ENCODE assay signal across 8 mouse cellular contexts in genomic region chr12:107027842-107028549, GRCm38 (mm10).
DNase-seq lines count a peak whose midpoint lies in the region; ATAC-seq and TF ChIP-seq lines count a peak whose summit lies in the region.

No protein-coding gene starts in this region.

- H3K4me2 ChIP-seq in limb, embryonic 13.5 days (replicated peaks) = peak overlapping the region; percentile 56
- H3K4me2 ChIP-seq in stomach, postnatal 0 days (replicated peaks; ENCODE audit: low read depth) = no peak overlapping the region

- no peak for ATAC-seq in limb, embryonic 13.5 days (ENCODE audit: low FRiP score, low read depth)
- no peak for ATAC-seq in stomach, postnatal 0 days (ENCODE audit: low FRiP score, low TSS enrichment)

- H3K4me3 ChIP-seq in cerebellum, adult 2 months (replicated peaks; ENCODE audit: insufficient read depth, low read depth, low read length) = no peak overlapping the region
- H3K4me3 ChIP-seq in layer of hippocampus, adult 2 months = peak overlapping the region; percentile 24; the same call in 1 of the 2 replicates
- peak overlapping the region; percentile 14; the same call in 1 of the 2 replicates for H3K4me3 ChIP-seq in limb, embryonic 13.5 days
- no peak overlapping the region for H3K4me3 ChIP-seq in stomach, postnatal 0 days (ENCODE audit: low read depth, low read length)

- no peak overlapping the region for H3K27ac ChIP-seq in cerebellum, adult 2 months (ENCODE audit: insufficient read depth, low read length)
- no peak overlapping the region for H3K27ac ChIP-seq in layer of hippocampus, adult 2 months
- H3K27ac ChIP-seq in limb, embryonic 13.5 days = no peak overlapping the region
- no peak overlapping the region for H3K27ac ChIP-seq in stomach, postnatal 0 days (replicated peaks)

- H3K4me1 ChIP-seq in cerebellum, adult 2 months (ENCODE audit: control insufficient read depth, insufficient read depth, low read length) = no peaks in the 10 kb centered on the region
- peaks cover 18% of the 10 kb centered on the region for H3K4me1 ChIP-seq in limb, embryonic 13.5 days
- no peaks in the 10 kb centered on the region for H3K4me1 ChIP-seq in stomach, postnatal 0 days (replicated peaks; ENCODE audit: control insufficient read depth, insufficient read depth)

- no peak for TF ChIP-seq EP300 in stomach, postnatal 0 days (optimal IDR thresholded peaks at IDR 0.05)

- peak; percentile 17 to 19 for DNase-seq in cerebellum, adult 2 months
- no peak for DNase-seq in cerebellum, adult 9-10 months
- no peak for DNase-seq in layer of hippocampus, adult 2 months (ENCODE audit: low spot score in 2 of 2)
- DNase-seq in layer of hippocampus, adult 11-12 months (ENCODE audit: low spot score) = no peak
- DNase-seq in stomach, postnatal 0 days (ENCODE audit: low spot score) = no peak
- DNase-seq in cerebellum, adult 11 months = no peak
- no peak for DNase-seq in adrenal gland, postnatal 25 days

- H3K36me3 ChIP-seq in limb, embryonic 13.5 days = no peaks in the 10 kb centered on the region
- no peaks in the 10 kb centered on the region for H3K36me3 ChIP-seq in stomach, postnatal 0 days (ENCODE audit: control insufficient read depth, insufficient read depth, low read length)

- TF ChIP-seq POLR2A in cerebellum, adult 2 months (IDR thresholded peaks at IDR 0.05; ENCODE audit: borderline replicate concordance, insufficient read depth, low read length) = no peak

- no peaks in the 10 kb centered on the region for H3K27me3 ChIP-seq in cerebellum, adult 2 months (ENCODE audit: control insufficient read depth, insufficient read depth, low read length)
- peaks cover 20% of the 10 kb centered on the region for H3K27me3 ChIP-seq in limb, embryonic 13.5 days
- no peaks in the 10 kb centered on the region for H3K27me3 ChIP-seq in stomach, postnatal 0 days (ENCODE audit: control insufficient read depth, insufficient read depth, low read length)

- H3K9me3 ChIP-seq in limb, embryonic 13.5 days = no peaks in the 10 kb centered on the region
- no peaks in the 10 kb centered on the region for H3K9me3 ChIP-seq in stomach, postnatal 0 days (ENCODE audit: control insufficient read depth, low read length)

- TF ChIP-seq CTCF in cerebellum, adult 2 months (IDR thresholded peaks at IDR 0.05; ENCODE audit: borderline replicate concordance, insufficient read depth, low read depth, low read length) = no peak; the same call in 1 of the 2 replicates
- TF ChIP-seq CTCF in layer of hippocampus, adult 2 months (conservative IDR thresholded peaks at IDR 0.05) = peak; percentile 50
- TF ChIP-seq CTCF in stomach, postnatal 0 days (IDR thresholded peaks at IDR 0.05; ENCODE audit: low read depth) = peak; percentile 43

- H3K9ac ChIP-seq in limb, embryonic 13.5 days = no peak overlapping the region
- no peak overlapping the region for H3K9ac ChIP-seq in stomach, postnatal 0 days (ENCODE audit: low read length)

- WGBS in cerebellum, adult 2 months = 29% methylated on average over 23 of the region's 23 CpGs
- WGBS in limb, embryonic 13.5 days = 9% methylated on average over 23 of the region's 23 CpGs
- WGBS in stomach, postnatal 0 days = 33% methylated on average over 23 of the region's 23 CpGs

Comparison
In these comparisons a context has a peak if more than half of its experiments do, and no peak if none do; other contexts are left out.
1. DNase-seq: peak in cerebellum, adult 2 months (2 of 2); none in cerebellum, adult 9-10 months (single experiment), layer of hippocampus, adult 2 months (0 of 2), layer of hippocampus, adult 11-12 months (single experiment), stomach, postnatal 0 days (single experiment), cerebellum, adult 11 months (single experiment) and adrenal gland, postnatal 25 days (single experiment).
2. H3K4me3 ChIP-seq: peak in layer of hippocampus, adult 2 months (single experiment) and limb, embryonic 13.5 days (single experiment); none in cerebellum, adult 2 months (single experiment) and stomach, postnatal 0 days (single experiment).